Mouse (Mus musculus): ENCODE data around the gene Rnft2.

Rnft2 gene

DNA sequence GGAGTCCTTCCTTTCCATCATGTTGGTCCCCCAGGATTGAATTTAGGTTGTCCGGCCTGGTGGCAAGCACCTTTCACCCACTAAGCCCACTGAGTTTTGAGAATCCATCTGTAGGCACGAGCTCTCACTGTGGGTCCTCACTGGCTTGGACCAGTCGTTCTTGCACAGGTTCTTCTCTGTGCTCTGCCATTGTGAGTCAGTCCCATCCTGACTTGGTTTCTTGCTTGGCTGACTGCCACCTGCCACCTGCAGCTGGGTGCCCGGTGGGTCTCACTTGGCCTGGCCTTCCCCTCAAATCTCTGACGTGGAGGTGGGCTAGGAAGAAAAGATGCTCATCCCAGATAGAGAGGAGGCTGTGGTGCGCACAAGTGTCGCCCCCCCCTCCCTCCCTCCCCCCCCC lies 6.1 kb upstream of the Rnft2 start:
- DNase-seq (ENCODE audit: low spot score), result no peak

- DNase-seq (ENCODE audit: low spot score), result no peak
Observed at GRCm38 (mm10) chr5:118247378-118247777, 2.5 kb upstream of the Rnft2 start.

GRCm38 (mm10) chr5:118245606-118246308 lies 841 bp upstream of the Rnft2 start:
- DNase-seq (ENCODE audit: low spot score), result no peak

- DNase-seq (ENCODE audit: low spot score), result no peak
Observed at GRCm38 (mm10) chr5:118239671-118240070, 5.2 kb downstream of the Rnft2 start.

DNA sequence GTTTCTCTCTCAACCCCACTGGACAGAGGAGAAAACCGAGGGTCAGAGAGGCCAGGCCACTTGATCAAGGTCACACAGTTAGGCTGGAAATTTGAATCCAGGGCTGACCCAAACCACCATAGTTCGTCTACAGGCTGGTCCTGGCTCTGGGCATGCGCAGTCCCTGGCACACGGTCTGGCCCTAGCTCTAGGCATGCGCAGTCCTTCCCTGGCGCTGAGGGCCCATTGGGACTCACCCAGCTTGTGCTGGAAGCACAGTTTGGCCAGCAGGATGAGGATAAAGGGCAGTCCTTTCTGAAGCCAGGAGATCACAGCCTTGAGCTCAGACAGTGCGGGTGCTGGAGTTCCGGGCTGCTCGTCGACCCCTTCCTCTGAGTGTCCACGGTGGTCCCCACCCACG lies 8.0 kb downstream of the Rnft2 start:
- no peak for DNase-seq (ENCODE audit: low spot score)

DNA sequence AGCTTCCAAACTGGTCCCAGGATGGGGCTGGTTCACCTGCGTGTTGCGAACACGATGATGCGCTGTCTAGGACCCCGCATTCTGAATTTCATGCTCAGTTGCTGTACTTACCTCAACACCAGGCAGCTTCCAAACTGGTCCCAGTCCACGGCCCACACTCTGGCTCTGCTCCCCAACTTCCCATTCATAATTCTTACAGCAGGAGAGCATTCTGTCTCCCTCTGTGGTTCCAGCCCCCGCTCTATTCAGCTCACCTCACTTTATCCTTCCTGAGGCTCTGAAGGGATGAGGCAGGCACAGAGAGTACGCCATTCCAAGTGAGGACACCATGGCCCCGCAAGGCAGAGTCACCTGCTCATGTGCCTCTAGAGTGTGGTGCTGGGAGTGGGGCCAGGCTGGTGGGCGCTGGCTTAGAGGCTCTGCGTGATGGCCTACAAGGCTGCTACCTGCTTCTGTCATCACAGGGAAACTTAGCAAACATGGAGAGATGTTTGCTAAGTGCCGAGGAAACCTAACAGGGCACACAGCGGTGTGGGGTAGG lies 14.8 kb downstream of the Rnft2 start:
- no peak for DNase-seq (ENCODE audit: low spot score)

- DNase-seq (ENCODE audit: low spot score), result no peak
Observed at GRCm38 (mm10) chr5:118223142-118223757, 21.7 kb downstream of the Rnft2 start.

DNA sequence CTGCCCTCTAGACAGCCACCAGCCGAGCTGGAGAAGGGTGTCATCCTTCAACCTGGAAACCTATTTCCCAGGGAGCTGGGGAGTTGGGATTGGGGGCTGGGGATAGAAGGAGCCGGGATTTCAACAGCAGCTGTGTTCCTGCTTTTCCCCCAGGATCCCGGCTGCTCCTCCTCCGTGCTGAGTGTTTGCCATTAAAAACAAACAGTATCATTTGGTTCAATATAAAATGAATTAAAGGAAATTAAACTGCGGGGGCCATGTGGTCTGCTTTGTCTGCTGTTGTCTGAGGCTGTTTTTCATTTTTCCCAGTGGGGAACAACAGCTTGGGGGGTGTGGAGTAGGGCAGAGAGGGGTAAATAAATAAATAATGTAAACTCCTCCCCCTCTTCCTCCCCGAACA lies 27.5 kb downstream of the Rnft2 start:
- no peak for DNase-seq (ENCODE audit: low spot score)

DNA sequence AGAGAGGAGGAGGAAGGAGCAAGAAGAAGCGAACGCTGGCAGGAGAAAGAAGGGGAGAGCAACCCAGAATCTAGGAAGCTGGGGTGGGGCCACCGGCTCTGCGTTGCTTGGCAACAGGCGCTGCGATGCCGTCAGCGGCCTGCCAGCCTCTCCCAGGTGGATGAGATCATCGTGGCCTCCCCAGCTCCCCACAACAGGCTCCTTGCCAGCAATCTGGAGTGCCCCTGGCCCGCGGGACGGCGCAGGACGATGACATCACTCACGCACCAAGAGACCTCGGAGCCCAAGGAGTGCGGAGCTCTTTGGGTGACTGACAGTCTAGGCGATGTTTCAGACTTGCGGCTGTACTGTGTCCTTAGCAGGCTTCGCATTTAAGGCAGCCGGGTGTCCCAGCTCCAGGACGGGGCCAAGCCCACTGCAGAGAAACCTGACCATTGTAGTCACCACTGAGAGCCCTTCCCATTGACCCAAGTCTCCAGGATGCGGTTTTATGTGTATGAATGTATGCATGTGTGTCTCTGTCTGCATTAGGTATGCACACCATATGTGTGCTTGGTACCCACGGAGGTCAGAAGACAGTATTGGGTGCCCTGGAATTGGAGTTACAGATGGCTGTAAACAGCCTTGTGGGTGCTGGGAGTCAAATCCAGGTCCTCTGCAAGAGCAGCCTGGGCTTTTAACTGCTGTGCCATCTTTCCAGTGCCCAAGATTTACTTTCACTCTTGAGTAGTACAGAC lies 30.3 kb downstream of the Rnft2 start:
- peak; percentile 80 for DNase-seq (ENCODE audit: low spot score)

GRCm38 (mm10) chr5:118214012-118214411 lies 30.9 kb downstream of the Rnft2 start:
- no peak for DNase-seq (ENCODE audit: low spot score)

- DNase-seq (ENCODE audit: low spot score), result no peak
Observed at GRCm38 (mm10) chr5:118205852-118206251, 39.1 kb downstream of the Rnft2 start.

DNA sequence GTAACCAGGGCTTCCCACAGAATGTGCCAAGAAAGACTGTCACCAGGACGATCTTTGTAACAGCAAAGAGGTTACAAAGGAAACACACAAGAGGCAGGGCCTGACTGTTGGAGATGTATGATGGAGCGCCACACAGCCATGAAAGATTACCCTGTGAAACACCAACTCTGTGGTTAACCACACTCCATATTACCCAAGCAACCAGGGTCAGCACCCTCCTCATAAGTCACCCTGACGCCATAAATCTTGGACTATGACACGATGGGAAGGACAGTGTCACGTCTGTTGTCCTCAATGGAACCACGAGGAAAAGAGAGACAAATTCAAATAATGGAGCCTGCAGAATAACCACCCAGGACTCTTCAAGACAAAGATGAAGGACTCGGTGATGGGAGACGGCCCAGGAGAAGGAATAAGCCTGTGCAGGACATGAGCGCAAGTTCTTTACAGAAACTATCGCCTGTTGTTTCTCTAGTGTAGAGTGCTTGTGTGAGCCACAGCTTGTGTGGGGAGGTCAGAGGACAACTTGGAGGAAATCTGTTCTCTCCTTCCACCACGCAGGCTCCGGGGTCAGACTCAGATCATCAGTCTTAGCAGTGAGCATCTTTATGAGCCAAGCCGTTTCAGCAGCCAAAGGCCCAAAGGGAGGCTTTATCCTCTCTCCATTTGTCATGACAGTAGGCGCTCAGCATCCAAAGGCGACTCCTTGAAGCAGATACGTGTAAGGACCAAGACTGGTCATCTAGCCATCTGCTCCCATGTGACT lies 40.1 kb downstream of the Rnft2 start:
- DNase-seq (ENCODE audit: low spot score), result no peak

- DNase-seq (ENCODE audit: low spot score), result no peak
Observed at GRCm38 (mm10) chr5:118199670-118200069, 45.2 kb downstream of the Rnft2 start.

- no peak for DNase-seq (ENCODE audit: low spot score)
Observed at GRCm38 (mm10) chr5:118197421-118197820, 47.5 kb downstream of the Rnft2 start.

DNA sequence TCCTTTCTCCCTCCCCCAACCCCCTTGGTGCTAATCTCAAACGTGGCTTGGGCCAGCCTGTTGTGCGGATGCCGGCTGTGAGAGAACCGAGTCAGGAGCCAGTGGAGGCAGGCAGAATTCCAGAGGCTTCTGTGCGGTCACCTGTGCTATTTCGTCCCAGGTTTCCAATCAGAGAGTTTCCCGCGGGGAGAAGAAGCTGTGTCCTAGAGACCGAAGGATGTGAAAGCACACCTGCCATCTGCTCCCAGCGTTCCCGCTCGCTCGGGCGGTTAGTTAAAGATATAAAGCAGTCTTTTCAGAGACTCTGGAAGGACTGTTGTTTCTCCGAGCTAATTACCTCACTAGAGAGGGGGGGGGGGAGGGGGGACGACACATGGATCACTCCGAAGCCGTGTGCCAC lies 52.7 kb downstream of the Rnft2 start:
- DNase-seq (ENCODE audit: low spot score), result no peak

DNA sequence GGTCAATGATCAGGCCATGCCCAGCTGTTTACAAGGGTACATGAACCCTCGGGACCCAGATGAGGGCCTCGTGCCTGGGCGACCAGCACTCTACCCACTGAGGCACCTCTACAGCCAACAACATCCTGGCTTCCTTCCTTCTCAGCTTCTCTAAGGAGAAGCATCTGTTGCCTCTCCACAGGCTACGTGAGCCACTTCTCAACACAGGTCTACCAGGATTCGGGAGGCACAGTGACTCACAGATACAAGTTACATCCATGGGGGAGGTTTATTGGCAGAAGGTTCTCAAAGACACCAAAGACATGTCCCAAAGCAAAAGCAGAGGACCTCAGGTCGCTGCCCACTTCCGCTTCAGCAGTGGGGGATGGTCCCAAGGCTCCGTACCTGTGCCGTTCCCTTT lies 54.4 kb downstream of the Rnft2 start:
- no peak for DNase-seq (ENCODE audit: low spot score)

GRCm38 (mm10) chr5:118188356-118188755 lies 56.6 kb downstream of the Rnft2 start:
- no peak for DNase-seq (ENCODE audit: low spot score)

GRCm38 (mm10) chr5:118186903-118187633 lies 57.8 kb downstream of the Rnft2 start:
- no peak for DNase-seq (ENCODE audit: low spot score)

- no peak for DNase-seq (ENCODE audit: low spot score)
Observed at GRCm38 (mm10) chr5:118177640-118178039, 67.3 kb downstream of the Rnft2 start.

GRCm38 (mm10) chr5:118175137-118175536 lies 69.8 kb downstream of the Rnft2 start:
- no peak for DNase-seq (ENCODE audit: low spot score)

DNA sequence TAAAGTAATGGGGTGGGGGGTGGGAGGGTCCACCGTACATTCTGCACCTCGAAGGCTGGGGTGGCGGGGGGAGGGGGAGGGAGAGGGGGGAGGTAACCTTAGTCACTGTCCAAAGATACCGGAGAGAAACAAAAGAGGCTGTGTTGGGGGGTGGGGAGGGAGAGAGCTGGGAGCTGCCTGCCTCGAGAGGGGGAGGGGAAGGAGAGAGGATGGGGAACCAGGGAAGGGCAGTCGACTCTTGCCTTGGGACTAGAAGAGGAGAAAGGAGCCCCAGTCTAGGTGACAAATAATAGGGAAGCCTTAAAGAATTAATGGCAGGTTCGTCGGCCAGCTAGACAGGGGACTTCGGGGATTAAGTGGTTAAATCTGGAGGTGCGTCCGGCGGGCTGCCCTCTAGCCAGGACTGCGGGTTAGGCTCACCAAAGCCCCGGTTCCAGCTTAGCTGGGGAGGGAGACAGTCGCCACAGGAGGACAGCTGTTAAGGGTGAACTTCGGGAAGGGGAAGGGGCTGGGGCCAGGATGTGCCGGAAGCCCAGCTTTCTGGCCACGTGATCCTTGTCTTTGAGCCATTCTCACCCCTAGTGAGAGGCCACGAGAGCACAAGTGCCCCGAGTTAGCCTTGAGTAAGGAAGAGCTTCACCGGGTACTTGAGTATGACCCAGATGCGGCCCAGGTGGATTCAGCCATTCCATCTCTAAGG lies 70.5 kb downstream of the Rnft2 start:
- no peak for DNase-seq (ENCODE audit: low spot score)

All from testis, postnatal 10 days (tissue).